Mouse (Mus musculus) heart, adult 11 months (tissue): ENCODE data around the gene Gm20449.
"Not testable (repeated sequence)": the region's sequence is repeated elsewhere in the genome, so short reads cannot be mapped to it uniquely, and the experiment has no call there.

Experiments used
- DNase-seq: peaks from one replicate; pipeline ENCODE4 v3.0.0; 2022

Gene Gm20449

GRCm38 (mm10) chr7:41499389-41500049 lies at the start of gene Gm20449, which contains the start of gene AW146154:
TSS of gene Gm20449 (minus strand) at chr7:41499417.
TSS of gene AW146154 (minus strand) at chr7:41499890.
- DNase-seq, result peak; percentile 100

GRCm38 (mm10) chr7:41512672-41513071 lies 13.5 kb upstream of the Gm20449 start:
- no peak for DNase-seq

- no peak for DNase-seq
These were observed 13.0 kb upstream of the Gm20449 start for GRCm38 (mm10) chr7:41512207-41512606.

GRCm38 (mm10) chr7:41502402-41502801 lies 3.2 kb upstream of the Gm20449 start:
- peak; percentile 91 for DNase-seq

GRCm38 (mm10) chr7:41500151-41500934 lies 1.1 kb upstream of the Gm20449 start:
- peak; percentile 96 for DNase-seq

GRCm38 (mm10) chr7:41499018-41499388 lies 214 bp downstream of the Gm20449 start:
- DNase-seq, result not testable (repeated sequence)

GRCm38 (mm10) chr7:41498464-41498863 lies 753 bp downstream of the Gm20449 start:
- DNase-seq, result not testable (repeated sequence)

- DNase-seq, result peak; percentile 92
These were observed 1.3 kb downstream of the Gm20449 start for GRCm38 (mm10) chr7:41497871-41498270.

GRCm38 (mm10) chr7:41451864-41452263 lies 47.4 kb downstream of the Gm20449 start:
- DNase-seq, result no peak

- DNase-seq, result not testable (repeated sequence)
These were observed 50.6 kb downstream of the Gm20449 start, which contains the start of gene Vmn2r57 for GRCm38 (mm10) chr7:41448596-41448995. TSS of gene Vmn2r57 (minus strand) at chr7:41448696.

GRCm38 (mm10) chr7:41394130-41394529 lies 105.1 kb downstream of the Gm20449 start:
- no peak for DNase-seq

GRCm38 (mm10) chr7:41393048-41393971 lies 105.9 kb downstream of the Gm20449 start, which contains the start of gene AI987944:
TSS of gene AI987944 (minus strand) at chr7:41393379.
- DNase-seq, result peak; percentile 99
